Mouse (Mus musculus) adrenal gland, adult (tissue): ENCODE results near the gene Gm3558.
A peak's percentile ranks its signal among the peaks of the same experiment; 100 is the strongest.
"Not testable (repeated sequence)": the region's sequence is repeated elsewhere in the genome, so short reads cannot be mapped to it uniquely, and the experiment has no call there.

Experiments used
- DNase-seq, 2 experiments: peaks; one replicate each; pipeline ENCODE4 v3.0.0; 2022 to 2023; ENCODE audit warnings: low spot score in 1 of 2; ENCODE audit not compliant: inconsistent age in 2 of 2

Gm3558 gene

GRCm38 (mm10) chr14:7568382-7568781 lies at the start of gene Gm3558:
Gene Gm3558 (minus strand): TSS chr14:7568566.
- DNase-seq, result not testable (repeated sequence)

- DNase-seq, result not testable (repeated sequence)
Measured at GRCm38 (mm10) chr14:7595492-7595891, 27.1 kb upstream of the Gm3558 start, which contains the start of gene Gm10338. Gene Gm10338 (minus strand): TSS chr14:7595592.

DNA sequence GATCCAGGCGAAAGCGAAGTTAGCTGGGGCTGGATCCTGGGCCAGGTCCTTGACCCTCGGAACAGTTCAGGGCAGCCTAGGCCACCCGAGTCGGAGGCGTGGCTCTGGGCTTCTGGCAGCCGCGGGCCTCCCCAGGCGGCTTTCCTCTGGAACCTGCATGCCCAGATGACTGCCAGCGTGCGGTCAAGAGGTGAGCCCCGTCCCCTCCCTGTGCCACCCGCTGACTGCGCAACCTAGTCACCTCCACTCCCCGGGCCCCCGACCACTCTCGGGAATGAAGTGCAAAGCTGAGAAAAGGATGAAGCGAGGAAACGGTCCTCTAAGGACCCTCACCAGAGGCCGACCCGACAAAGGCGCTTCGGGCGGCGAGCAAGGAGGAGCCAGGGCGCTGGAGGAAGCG lies 476 bp downstream of the Gm3558 start:
- DNase-seq, result peak in 1 of 2 experiments; percentile 36

DNA sequence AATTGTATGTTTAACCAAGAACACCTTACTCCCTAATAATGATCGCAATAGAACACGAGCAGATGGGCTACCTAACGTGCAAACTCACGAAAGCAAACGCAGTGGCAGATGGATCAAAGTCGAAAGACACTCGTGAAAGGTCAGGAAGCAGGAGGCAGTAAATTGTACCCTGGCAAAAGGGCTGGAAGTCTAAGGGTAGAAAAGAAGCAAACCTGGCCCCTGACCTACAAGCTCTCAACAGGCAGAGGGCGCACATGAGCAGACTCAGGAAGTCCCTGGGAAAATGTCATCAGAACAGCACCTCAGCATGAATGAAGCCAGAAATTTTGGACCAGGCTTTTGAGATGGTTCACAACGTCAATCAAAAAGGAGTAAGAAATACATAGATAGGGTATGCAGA lies 1.1 kb downstream of the Gm3558 start:
- DNase-seq, result peak; percentile 8 to 38
